Mouse (Mus musculus): ENCODE results near the gene Car10.

Gene Car10

GRCm38 (mm10) chr11:93590652-93591051 is 492.8 kb downstream of the Car10 start:
- DNase-seq: no peak

- no peak for DNase-seq
Measured at GRCm38 (mm10) chr11:93594033-93594432, 496.2 kb downstream of the Car10 start.

DNA sequence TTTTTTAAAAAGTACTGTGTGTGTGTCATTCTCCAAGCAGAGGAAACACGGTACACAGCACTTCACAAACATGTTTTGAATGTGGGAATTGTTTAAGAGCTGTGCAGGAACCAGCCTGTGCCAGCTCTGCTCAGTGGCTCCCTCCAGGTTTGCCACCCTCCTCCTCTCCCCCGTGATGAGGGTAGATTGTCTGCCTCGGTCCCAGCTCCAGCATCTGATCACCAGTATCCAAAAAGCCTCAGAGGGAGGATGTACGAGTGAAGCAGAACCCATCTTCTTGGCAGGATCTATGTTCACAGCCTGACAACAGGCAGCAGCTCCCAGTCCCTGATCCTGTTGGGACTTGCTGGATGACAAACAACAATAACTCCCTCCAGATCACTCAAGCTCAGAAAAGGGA is 500.3 kb downstream of the Car10 start:
- no peak for DNase-seq

- DNase-seq: no peak
Measured at GRCm38 (mm10) chr11:93599755-93600154, 501.9 kb downstream of the Car10 start.

GRCm38 (mm10) chr11:93603575-93603974 is 505.7 kb downstream of the Car10 start:
- DNase-seq: no peak

DNA sequence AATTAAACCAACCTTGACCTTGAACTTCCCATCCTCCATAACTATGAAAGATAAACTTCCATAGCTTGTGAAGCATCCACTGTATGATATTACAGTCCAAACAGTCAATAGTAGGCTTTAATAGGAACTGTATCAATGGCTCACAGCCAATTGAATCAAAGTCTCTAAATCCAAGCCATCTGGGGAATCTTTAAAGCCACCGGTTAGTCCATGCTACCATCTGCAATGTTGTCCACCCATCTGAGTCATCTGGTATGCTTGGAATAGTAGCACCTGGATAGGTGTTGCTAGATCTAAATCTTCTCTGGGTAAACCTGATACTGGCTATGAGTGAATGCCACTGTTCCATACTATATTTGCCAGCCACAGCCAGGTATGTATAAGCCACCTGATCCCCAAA is 509.3 kb downstream of the Car10 start:
- no peak for DNase-seq

DNA sequence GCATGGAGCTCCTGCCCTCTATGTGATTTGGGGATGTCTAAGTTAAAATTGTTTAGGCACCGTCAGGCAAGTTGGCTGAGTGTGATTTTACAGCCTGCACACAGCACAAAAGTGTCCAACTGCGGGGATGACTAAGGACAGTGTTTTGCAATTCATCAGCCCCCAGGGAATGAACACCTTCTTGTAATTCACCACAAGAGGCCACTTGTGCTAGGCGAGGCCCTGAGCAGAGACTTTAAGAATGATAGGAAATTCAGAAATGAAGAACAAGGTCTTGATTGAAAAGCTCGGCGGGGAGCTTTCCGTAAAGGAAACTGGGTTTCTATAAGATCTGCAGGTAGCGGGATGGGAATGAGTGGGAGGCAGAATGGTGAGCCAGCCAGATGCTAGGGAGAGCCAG is 510.9 kb downstream of the Car10 start:
- DNase-seq: no peak

GRCm38 (mm10) chr11:93612071-93612470 is 514.2 kb downstream of the Car10 start:
- DNase-seq: no peak

DNA sequence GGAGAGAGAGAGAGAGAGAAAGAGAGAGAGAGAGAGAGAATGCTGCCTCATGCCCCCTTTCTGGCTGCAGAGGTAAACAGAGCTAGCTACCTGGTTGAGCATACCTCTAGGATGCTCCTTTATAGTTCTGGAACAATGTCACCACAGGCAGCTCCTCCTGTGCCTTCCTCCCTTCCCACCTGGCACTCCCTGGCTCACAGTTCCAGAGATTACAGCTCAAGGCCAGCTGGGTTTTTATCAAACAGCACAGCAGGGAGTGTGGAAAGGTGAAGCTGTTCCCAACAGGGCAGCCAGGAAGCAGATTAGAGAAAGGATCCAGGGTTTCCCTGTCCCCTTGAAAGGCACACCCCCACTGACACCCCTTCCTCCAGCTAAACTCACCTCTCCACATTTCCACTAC is 517.0 kb downstream of the Car10 start:
- DNase-seq: no peak

DNA sequence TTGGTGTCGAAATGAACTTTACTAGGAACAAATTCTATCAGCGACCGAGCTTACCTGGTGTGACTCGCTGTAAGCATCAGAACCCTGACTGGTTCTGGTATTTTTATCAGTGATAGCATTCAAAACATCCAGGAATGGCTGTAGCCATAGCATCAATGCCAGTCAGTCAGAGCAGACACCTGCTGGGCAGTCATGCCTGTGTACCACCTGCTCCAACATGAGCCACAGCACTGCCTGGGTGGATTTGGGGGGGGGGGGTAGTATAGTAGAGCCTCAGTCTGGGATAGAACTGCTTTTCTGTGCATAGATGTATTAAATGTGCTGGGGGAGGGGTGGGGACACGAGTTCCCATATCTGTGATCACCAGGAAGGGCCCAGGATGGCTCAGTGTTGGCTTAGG is 525.8 kb downstream of the Car10 start:
- DNase-seq: no peak

DNA sequence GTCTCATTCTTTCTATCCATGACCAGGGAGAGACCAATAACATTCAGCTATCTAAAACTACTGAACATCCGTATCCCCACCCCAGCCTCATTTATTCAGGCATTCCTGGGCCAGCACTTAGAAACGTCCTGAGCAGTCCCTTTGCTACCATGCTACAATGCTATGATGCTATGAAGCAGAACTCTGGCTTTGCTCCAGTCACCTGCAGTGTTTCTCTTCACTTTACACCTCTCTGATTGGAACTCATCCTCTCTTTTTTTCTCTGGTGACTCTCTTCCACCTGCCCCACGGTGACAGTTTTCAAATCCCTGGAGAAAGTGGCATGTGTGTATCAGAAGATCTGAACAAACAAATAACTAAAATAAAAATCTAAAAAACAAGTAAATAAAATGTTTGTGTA is 541.6 kb downstream of the Car10 start:
- DNase-seq: no peak

- DNase-seq: no peak
Measured at GRCm38 (mm10) chr11:93640954-93641353, 543.1 kb downstream of the Car10 start.

DNA sequence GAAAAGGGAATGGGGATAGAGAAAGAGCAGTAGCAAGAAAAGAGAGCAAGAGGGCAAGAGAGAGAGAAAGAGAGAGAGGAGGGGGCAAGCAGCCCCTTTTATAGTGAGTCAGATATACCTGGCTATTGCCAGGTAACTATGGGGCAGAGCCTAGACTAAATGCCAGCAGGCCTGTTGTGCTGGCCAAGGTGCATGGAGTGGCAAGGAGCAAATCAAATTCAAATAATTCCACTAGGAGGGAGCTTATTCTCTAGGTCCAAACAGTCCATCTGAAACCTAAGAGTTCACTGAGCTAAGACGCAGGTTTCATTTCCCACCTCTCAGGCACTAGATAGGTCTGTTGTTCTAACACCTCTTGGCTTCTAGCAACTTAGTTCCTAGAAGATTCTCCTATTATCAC is 544.5 kb downstream of the Car10 start:
- no peak for DNase-seq

GRCm38 (mm10) chr11:93643006-93643405 is 545.2 kb downstream of the Car10 start:
- DNase-seq: no peak

GRCm38 (mm10) chr11:93643436-93643835 is 545.6 kb downstream of the Car10 start:
- no peak for DNase-seq

- DNase-seq: no peak
Measured at GRCm38 (mm10) chr11:93646216-93646615, 548.4 kb downstream of the Car10 start.
